Mouse (Mus musculus): ENCODE measurements at regions not wholly inside any gene's neighbourhood (a gene's known extent, or its start where the extent isn't known, plus 50 kb on each side); places are given as distances from the start of the nearest gene placed in this dataset.

DNA sequence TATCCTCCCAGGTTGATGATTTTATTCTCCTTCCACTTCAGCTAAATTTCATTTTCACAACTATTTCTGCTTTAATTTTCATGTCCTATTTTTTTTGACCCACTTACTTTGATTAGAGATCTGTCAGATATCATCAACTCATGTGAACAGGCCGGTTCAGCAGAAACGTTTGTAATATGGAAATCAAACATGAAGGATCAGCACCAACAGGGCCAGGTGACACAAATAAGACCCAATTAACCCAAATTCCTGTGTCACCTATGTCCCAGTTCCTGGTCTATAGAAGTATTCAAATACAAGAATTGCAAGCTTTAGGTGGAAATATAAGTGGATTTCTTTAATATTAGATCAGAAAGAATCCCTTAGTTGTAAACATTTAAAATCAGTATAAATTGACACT is 332.7 kb downstream of the 1700017N19Rik start:
- DNase-seq (ENCODE audit: low read depth, low spot score) (no peak), ATAC-seq (no peak)
- in situ Hi-C loops (cut with MboI; ENCODE audit: low pct_unique_long_range_greater_than_20kb): no loop called here
- ChIA-PET POLR2A (no interaction called here), CTCF (no interaction called here)
- peaks cover 4% of the 10 kb centered on the region for H3K27me3 ChIP-seq
- no peak for TF ChIP-seq CTCF (IDR thresholded peaks at IDR 0.05)

DNA sequence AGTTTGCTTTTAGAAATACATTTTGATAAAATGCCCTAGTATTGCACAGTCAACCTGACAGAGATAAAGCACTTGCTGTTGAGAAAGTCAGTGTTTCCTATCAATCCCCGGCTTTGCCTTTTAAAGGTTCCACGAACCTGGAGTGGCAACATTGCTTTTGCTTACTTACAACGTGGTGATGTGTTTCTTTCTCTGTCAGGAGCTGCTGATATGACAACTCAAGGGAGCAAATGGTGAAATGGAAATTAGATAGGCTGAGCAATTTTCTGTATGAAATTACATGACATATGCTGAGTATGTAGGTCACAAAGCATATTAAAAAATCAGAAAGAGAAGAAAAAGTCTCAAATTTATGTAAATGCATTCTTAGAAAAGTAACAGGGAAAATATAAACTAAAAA is 336.8 kb downstream of the 1700017N19Rik start:
- H3K27me3 ChIP-seq: peaks cover 4% of the 10 kb centered on the region
- ChIA-PET POLR2A (no interaction called here), CTCF (no interaction called here)
- ATAC-seq (no peak), DNase-seq (ENCODE audit: low read depth, low spot score) (no peak)
- in situ Hi-C loops (cut with MboI; ENCODE audit: low pct_unique_long_range_greater_than_20kb): no loop called here
- no peak for TF ChIP-seq CTCF (IDR thresholded peaks at IDR 0.05)

DNA sequence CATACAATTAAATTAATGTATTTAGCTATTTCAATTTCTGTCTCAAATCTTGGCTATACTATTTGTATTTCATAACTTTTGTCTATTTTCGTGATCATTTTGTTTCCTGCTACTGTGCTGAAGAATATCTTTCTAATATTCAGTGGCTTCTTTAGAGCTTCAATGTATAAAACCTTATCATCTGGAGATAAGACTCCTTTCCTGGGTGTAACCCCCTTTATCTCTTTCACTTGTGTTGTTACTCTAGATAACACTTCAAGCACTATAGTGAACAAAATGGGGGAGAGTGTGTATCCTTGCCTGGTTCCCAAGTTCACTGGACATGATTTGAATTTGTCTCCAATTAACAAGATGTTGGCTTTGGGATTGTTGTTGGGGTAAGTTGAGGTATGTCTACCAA is 341.5 kb downstream of the 1700017N19Rik start:
- no peak for DNase-seq (ENCODE audit: low read depth, low spot score)
- POLR2A ChIA-PET: no interaction called here
- no peaks in the 10 kb centered on the region for H3K27me3 ChIP-seq
- ATAC-seq: no peak
- in situ Hi-C loops (cut with MboI; ENCODE audit: low pct_unique_long_range_greater_than_20kb): no loop called here
- TF ChIP-seq CTCF (IDR thresholded peaks at IDR 0.05): no peak
- CTCF ChIA-PET: no interaction called here

DNA sequence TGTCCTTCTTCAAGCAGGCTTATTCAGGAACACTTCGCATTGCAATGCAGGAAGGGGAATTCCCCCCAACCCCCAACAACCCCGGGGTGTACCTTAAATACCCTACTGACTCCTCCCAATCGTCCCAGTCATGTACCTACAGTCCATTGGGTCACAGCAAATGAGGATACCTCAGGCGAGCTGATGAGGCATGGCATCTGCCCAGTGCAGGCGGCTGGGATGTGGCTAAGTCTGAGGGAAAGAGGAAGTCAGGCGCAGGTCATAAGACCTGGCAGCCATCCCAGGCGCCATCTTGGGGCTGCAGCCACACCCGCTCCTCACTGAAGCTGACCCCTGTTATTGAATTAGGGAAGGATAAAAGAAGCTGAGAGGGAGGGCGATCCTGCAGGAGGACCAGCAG is 368.1 kb downstream of the 1700017N19Rik start:
- in situ Hi-C loops (cut with MboI; ENCODE audit: low pct_unique_long_range_greater_than_20kb): no loop called here

DNA sequence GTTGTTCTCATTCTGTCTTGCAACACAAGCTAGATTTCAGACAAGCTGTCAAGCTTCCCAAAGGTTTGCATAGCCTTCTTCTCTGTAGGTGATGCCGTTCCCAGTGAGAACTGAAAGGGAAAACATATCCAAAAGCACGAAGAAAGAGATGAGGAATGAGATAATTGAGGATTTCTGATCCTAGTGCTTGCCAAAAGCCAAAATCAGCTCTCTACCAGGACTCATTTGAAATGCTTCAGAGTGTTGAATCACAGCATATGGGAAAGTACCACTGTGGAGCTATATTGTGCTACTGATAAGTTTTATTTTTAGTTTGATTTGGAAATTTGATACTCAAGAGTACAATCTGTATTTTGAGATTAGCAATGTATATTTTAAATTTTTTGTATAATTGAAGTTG is 413.2 kb downstream of the 1700017N19Rik start:
- no peak for TF ChIP-seq CTCF (IDR thresholded peaks at IDR 0.05)
- no peak for DNase-seq (ENCODE audit: low read depth, low spot score)
- no peaks in the 10 kb centered on the region for H3K27me3 ChIP-seq
- in situ Hi-C loops (cut with MboI; ENCODE audit: low pct_unique_long_range_greater_than_20kb): no loop called here
- POLR2A ChIA-PET: no interaction called here
- CTCF ChIA-PET: no interaction called here
- ATAC-seq: no peak

More for the DNA sequence above, 368.1 kb downstream of the 1700017N19Rik start:
- POLR2A ChIA-PET: no interaction called here
- TF ChIP-seq CTCF (IDR thresholded peaks at IDR 0.05): no peak
- DNase-seq (ENCODE audit: low read depth, low spot score) (no peak), ATAC-seq (no peak)
- CTCF ChIA-PET: no interaction called here
- H3K27me3 ChIP-seq: no peaks in the 10 kb centered on the region

DNA sequence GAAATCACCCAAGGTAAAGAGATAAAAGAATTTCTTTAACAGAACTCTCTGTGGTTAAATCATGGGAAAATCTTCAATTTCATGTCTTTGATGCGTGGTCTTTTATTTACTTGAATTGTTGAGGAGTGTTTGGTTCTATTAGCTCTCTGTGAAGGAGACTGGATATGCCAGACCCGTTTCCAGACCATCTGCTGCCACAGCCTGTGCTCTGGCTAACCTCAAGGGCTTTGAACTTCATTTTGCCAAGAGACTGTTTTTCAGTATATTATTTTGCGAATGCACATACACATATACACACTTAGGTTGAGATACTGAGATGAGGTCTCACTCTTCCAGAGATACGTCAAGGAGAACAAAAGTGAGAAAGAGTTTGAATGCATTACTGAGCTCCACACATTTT is 414.4 kb downstream of the 1700017N19Rik start:
- no peak for DNase-seq (ENCODE audit: low read depth, low spot score)
- in situ Hi-C loops (cut with MboI; ENCODE audit: low pct_unique_long_range_greater_than_20kb): no loop called here
- no peak for TF ChIP-seq CTCF (IDR thresholded peaks at IDR 0.05)
- H3K27me3 ChIP-seq: no peaks in the 10 kb centered on the region
- ChIA-PET CTCF (no interaction called here), POLR2A (no interaction called here)
- ATAC-seq: no peak

DNA sequence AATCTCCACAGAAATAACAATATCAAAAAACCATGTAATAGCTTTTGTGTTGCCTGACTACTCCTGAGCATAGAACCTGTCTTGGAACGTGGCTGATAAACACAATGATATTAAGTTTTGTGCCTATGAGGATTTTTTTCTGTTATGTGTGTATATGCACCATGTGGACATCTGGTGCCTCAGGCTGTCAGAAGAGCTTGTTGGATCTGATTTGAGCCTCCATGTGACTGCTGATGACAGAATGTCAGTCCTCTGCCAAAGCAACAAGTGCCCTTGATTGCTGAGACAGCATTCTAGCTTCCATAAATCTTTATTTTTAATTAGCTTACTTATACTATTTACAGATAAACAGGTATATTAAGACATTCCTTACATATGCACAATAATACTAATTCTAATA is 425.1 kb downstream of the 1700017N19Rik start:
- no peak for DNase-seq (ENCODE audit: low read depth, low spot score)
- in situ Hi-C loops (cut with MboI; ENCODE audit: low pct_unique_long_range_greater_than_20kb): no loop called here
- CTCF ChIA-PET: interaction anchor here (1.2 kb wide), 1 partner anchor 9 kb away, joined by 5 read pairs; no protein-coding TSS in a partner anchor
- no peak for ATAC-seq
- H3K27me3 ChIP-seq: no peaks in the 10 kb centered on the region
- POLR2A ChIA-PET: no interaction called here
- no peak for TF ChIP-seq CTCF (IDR thresholded peaks at IDR 0.05)

DNA sequence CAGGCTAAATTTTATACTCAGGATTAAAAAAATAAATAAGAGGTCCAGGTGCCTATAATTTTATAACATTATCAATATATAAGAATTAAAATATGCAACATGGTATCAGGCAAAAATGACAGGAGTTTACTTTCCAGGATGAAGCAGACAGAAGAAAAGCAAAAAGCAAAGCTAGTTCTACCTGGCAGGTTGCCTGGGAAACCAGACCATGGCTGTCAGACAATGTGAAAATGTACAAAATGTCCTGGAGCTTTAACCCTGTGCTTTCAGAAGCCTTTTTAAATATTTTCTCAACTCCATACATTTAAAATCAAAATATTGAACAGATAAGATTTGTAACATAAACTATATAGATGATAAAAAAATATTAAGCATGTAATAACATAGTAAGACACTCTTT is 448.3 kb downstream of the 1700017N19Rik start:
- TF ChIP-seq CTCF (IDR thresholded peaks at IDR 0.05): no peak
- in situ Hi-C loops (cut with MboI; ENCODE audit: low pct_unique_long_range_greater_than_20kb): no loop called here
- ATAC-seq (no peak), DNase-seq (ENCODE audit: low read depth, low spot score) (no peak)
- H3K27me3 ChIP-seq: no peaks in the 10 kb centered on the region
- CTCF ChIA-PET: no interaction called here
- POLR2A ChIA-PET: no interaction called here

DNA sequence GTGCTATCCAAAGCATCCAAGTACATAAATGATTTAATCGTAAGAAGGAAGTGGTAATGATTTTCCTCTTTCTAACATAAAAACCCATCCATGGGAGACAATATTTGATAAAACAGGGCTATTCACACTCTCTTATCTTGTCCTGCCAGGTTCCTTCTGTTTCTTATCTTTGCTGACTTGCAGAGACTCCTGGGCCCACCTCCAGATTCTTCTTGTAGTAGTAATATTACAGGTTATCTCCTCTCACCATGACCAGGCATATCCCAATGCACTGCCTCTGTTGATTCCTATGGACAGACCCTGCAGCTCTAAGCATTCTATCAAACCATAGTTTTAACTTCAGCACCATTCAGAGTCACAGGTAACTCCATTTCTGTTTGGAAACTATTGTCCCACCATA is 448.8 kb downstream of the 1700017N19Rik start:
- in situ Hi-C loops (cut with MboI; ENCODE audit: low pct_unique_long_range_greater_than_20kb): no loop called here
- ATAC-seq (no peak), DNase-seq (ENCODE audit: low read depth, low spot score) (no peak)
- no peaks in the 10 kb centered on the region for H3K27me3 ChIP-seq
- ChIA-PET CTCF (no interaction called here), POLR2A (no interaction called here)
- TF ChIP-seq CTCF (IDR thresholded peaks at IDR 0.05): no peak

All from Patski (cell line).